8 mouse cellular contexts compared by ENCODE assay signal in genomic region chr5:135363540-135363939, GRCm38 (mm10). TPM values are rescaled to one million over a fixed set of nuclear protein-coding genes. Genes with fewer than 3 reads are reported as not detected.
A peak's percentile ranks its signal among the peaks of the same experiment; 100 is the strongest.
DNase-seq lines count a peak whose midpoint lies in the region; ATAC-seq lines count a peak whose summit lies in the region.
"Had no signal": no experiment of that assay in that cellular context is flagged by ENCODE, and none has a peak within 500 bp of the region (broad histone marks: within the 10 kb centered on the region; RNA-seq: fewer than 3 reads in every experiment).

No protein-coding gene starts in this region.

- 0 out of 2 replicates have a peak, but pooled peaks have one; percentile 25 for ATAC-seq in kidney, embryonic 15.5 days (replicated peaks; ENCODE audit: low FRiP score)

- no peak for DNase-seq in kidney, adult 11 months
- DNase-seq in NIH3T3 (ENCODE audit: low read depth): peak; percentile 38
- DNase-seq in embryo, embryonic 9.5 days (ENCODE audit: extremely low spot score): peak; percentile 55
- DNase-seq in lung, postnatal 10 days: peak; percentile 44
- no peak for DNase-seq in left cerebral cortex, postnatal 36 days (ENCODE audit: low spot score in 2 of 2)
- DNase-seq in layer of hippocampus, postnatal 14 days (ENCODE audit: low spot score in 2 of 2): no peak

- peaks cover 4% of the 10 kb centered on the region; the same call in 1 of the 2 replicates for H3K27me3 ChIP-seq in kidney, embryonic 15.5 days

- intact Hi-C loops in left cerebral cortex, postnatal 36 days (cut with DNase I): loop anchor here (10.0 kb wide), 1 partner anchor 249 kb away; no protein-coding TSS in a partner anchor

- 28% methylated on average over 12 of the region's 12 CpGs for WGBS in kidney, embryonic 15.5 days

- H3K4me2 ChIP-seq in kidney, embryonic 15.5 days: no peak overlapping the region

- no peak overlapping the region for H3K9ac ChIP-seq in kidney, embryonic 15.5 days

- no peaks in the 10 kb centered on the region for H3K36me3 ChIP-seq in kidney, embryonic 15.5 days

- H3K27ac ChIP-seq in kidney, embryonic 15.5 days: no peak overlapping the region

- no peaks in the 10 kb centered on the region for H3K4me1 ChIP-seq in kidney, embryonic 15.5 days

- H3K4me3 ChIP-seq in kidney, embryonic 15.5 days (replicated peaks): no peak overlapping the region
- H3K4me3 ChIP-seq: myocyte had no signal

- no peaks in the 10 kb centered on the region for H3K9me3 ChIP-seq in kidney, embryonic 15.5 days (replicated peaks)

RNA-seq across cellular contexts. Expression of gene Nsun5, which starts 6.2 kb away (rescaled TPM):
- 35.0 and 39.5 TPM in 2 replicates for polyA plus RNA-seq in kidney, embryonic 15.5 days (2015; fragmentation: Nextera tagmentation; extraction: Ambion mirVana)
- total RNA-seq in left cerebral cortex, postnatal 36 days (2021): 10 to 100 TPM; 16.9 to 21.0 TPM
- total RNA-seq in layer of hippocampus, postnatal 14 days (2021): 10 to 100 TPM; 18.8 to 23.9 TPM

RNA-seq across cellular contexts. Expression of gene Trim50, which starts 10.4 kb away (rescaled TPM):
- not detected in 2 replicates for polyA plus RNA-seq in kidney, embryonic 15.5 days (2015; fragmentation: Nextera tagmentation; extraction: Ambion mirVana)
- not detected for total RNA-seq in left cerebral cortex, postnatal 36 days (2021)
- total RNA-seq in layer of hippocampus, postnatal 14 days (2021): not detected
- polyA plus RNA-seq: myocyte had no signal

RNA-seq across cellular contexts. Expression of gene Fkbp6, which starts 13.7 kb away (rescaled TPM):
- not detected in 2 replicates for polyA plus RNA-seq in kidney, embryonic 15.5 days (2015; fragmentation: Nextera tagmentation; extraction: Ambion mirVana)
- total RNA-seq in left cerebral cortex, postnatal 36 days (2021): not detected
- total RNA-seq in layer of hippocampus, postnatal 14 days (2021): not detected
- polyA plus RNA-seq: myocyte had no signal

RNA-seq across cellular contexts. Expression of gene Pom121, which starts 30.8 kb away (rescaled TPM):
- polyA plus RNA-seq in kidney, embryonic 15.5 days (2015; fragmentation: Nextera tagmentation; extraction: Ambion mirVana): 14.0 and 14.7 TPM in 2 replicates
- total RNA-seq in left cerebral cortex, postnatal 36 days (2021): 10 to 100 TPM; 50.0 to 54.1 TPM
- total RNA-seq in layer of hippocampus, postnatal 14 days (2021): 10 to 100 TPM; 46.1 to 48.1 TPM

Comparison
In these comparisons a context has a peak if more than half of its experiments do, and no peak if none do; other contexts are left out.
1. DNase-seq: peak in NIH3T3 (single experiment), embryo, embryonic 9.5 days (single experiment) and lung, postnatal 10 days (single experiment); none in kidney, adult 11 months (single experiment), left cerebral cortex, postnatal 36 days (0 of 2) and layer of hippocampus, postnatal 14 days (0 of 2).